Mouse (Mus musculus): Measurements from ENCODE around the gene Arhgap17.

The Arhgap17 gene

GRCm38 (mm10) chr7:123344079-123344780 is 25.5 kb downstream of the Arhgap17 start:
- DNase-seq (ENCODE audit: low spot score in 2 of 2): no peak

DNA sequence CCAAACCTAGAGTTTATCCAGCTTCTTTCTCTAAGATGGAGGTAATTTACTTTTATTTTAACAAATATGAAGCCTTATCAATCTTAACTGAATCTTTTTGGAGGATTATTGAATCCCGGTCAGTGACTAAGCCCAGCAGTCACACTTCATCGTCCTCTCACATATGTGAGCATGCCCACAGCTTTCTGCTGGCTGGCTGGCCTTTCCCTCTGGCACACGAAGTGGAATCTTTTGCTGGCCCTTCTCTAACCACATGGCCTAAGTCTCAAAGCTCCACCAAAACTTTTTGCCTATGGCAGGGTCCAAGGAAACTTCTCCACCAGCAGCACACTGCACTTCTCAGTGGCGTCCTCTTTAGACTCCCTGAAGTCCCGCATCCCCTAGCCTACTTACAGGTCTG is 27.8 kb downstream of the Arhgap17 start:
- peak in 1 of 2 experiments; percentile 36 for DNase-seq (ENCODE audit: low spot score in 2 of 2)

DNA sequence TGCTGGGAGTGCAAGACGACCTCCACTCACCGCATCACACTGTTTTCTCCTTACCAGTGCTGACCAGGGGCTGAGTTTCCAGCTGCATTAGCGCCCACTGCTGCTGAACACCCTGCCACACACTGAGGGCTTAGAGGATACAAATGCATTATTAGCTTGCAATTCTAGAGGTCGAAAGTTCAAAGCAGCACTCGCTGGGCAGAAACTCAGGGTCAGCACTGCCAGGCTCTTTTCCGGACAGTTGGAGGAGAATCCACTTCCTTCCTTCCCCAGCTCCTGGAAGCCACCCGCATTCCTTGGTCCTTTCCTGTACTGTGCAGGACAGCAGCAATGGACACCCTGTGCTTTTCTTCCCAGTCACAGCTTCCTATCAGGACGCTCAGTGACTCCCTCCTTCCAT is 31.4 kb downstream of the Arhgap17 start:
- no peak for DNase-seq (ENCODE audit: low spot score in 2 of 2)

DNA sequence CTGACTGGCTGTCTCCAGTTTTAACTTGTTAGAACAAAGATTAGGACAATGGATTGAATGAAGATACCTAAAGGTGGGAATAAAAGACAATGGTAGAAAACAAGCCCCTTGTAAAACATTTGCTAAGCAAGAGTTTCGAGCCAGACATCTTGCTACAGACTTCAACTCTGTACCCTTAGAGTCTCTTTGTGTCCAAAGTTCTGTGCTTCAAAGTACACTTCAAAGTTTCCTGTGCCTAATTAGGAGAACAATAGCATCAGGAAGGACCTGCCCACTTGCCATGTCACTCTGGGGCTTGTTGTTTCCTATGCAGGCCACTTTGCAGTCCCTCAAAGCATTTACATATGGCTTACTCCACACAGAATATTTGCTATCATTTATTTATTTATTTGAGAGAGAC is 33.4 kb downstream of the Arhgap17 start:
- DNase-seq (ENCODE audit: low spot score in 2 of 2): peak; percentile 53 to 61

- no peak for DNase-seq (ENCODE audit: low spot score in 2 of 2)
Observed at GRCm38 (mm10) chr7:123330506-123330905, 39.2 kb downstream of the Arhgap17 start.

- no peak for DNase-seq (ENCODE audit: low spot score in 2 of 2)
Observed at GRCm38 (mm10) chr7:123327909-123328308, 41.8 kb downstream of the Arhgap17 start.

GRCm38 (mm10) chr7:123326901-123327300 is 42.8 kb downstream of the Arhgap17 start:
- DNase-seq (ENCODE audit: low spot score in 2 of 2): no peak

DNA sequence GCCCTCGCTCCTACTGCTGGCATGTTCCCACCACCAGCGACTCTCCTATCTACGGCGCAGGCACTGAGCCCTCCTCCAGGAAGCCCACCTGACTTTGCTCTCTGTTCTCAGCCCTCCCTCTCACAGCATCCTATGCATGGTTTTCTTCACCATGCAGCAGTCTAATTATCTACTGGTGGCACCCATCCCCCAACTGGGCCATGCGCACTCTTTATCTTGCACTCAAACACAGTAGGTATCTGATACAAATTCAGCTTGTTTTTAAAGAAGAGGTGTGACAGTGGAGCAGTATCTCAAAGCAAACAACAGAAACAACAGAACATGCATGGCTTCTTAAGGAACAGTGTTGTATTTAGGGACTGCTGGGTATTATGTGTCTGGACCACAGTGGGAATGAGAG is 43.7 kb downstream of the Arhgap17 start:
- no peak for DNase-seq (ENCODE audit: low spot score in 2 of 2)

GRCm38 (mm10) chr7:123324105-123324504 is 45.6 kb downstream of the Arhgap17 start:
- DNase-seq (ENCODE audit: low spot score in 2 of 2): no peak

DNA sequence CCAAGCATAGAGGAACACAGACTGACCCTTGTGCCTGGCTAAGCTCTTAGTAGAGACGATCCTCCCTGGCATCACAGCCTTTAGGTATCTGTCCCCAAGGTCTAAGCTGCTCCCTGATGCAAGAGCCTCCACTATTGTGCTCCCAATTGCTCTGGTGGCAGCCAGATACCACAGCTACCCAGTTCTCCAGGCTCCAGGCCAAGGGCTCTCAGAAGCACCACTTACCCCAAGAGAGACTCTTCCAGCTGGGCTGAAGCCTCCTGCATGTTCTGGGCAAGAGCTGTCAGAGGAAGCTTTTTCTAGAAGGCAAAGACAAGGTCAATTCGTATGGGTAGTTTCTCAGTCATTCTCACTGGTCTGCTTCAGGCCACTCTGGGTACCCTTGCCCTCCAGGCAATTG is 46.3 kb downstream of the Arhgap17 start:
- DNase-seq (ENCODE audit: low spot score in 2 of 2): peak; percentile 52 to 68

DNA sequence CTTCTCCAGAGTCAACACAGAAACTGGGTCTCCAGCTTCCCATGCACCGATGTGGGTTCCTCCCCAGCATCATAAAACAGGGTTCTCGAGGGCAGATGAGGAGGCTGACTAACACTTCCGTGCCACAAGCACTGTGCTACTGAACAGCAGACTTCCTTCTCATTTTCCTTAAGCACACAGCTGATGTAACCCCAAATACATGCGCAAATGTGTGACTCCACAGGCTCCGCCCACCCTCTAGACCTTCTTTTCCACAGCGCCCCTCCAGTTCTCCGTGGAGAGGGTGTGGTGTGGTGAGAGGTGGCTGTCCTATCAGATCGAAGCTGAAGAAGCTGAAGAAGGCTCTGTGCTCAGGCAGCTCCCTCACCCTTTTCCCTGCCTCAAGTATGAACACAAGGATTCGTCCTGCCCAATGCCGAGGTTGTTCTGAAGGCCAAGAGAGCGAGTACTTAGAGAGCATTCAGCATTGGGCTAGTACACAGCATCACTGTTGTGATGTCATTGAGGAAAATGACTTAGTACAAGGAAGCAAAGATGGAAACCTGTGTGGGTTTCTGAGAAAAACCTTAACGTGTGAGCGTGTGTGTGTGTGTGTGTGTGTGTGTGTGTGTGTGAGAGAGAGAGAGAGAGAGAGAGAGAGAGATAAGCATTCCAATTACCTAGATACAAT is 47.1 kb downstream of the Arhgap17 start:
- no peak for DNase-seq (ENCODE audit: low spot score in 2 of 2)

DNA sequence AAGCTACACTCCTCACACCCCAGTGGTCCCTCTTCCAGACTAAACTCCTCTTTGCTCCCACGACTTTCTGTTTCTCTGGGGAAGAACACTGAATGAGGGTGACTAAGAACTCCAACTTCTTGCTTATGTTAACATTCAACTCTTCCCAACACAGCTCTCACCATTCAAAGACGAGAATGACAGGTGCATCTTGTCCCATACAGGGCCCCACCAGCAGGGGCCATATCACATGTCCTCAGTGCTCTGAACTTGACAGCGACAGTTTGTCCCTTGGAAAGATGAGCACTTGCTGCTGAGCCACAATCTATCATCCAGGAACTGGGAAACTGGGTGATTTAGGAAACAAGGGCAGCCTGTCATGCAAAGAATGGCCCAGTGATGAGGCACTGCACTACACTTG is 57.0 kb downstream of the Arhgap17 start:
- DNase-seq (ENCODE audit: low spot score in 2 of 2): no peak

- no peak for DNase-seq (ENCODE audit: low spot score in 2 of 2)
Observed at GRCm38 (mm10) chr7:123311836-123312235, 57.9 kb downstream of the Arhgap17 start.

GRCm38 (mm10) chr7:123307887-123308558 is 61.7 kb downstream of the Arhgap17 start:
- DNase-seq (ENCODE audit: low spot score in 2 of 2): no peak

DNA sequence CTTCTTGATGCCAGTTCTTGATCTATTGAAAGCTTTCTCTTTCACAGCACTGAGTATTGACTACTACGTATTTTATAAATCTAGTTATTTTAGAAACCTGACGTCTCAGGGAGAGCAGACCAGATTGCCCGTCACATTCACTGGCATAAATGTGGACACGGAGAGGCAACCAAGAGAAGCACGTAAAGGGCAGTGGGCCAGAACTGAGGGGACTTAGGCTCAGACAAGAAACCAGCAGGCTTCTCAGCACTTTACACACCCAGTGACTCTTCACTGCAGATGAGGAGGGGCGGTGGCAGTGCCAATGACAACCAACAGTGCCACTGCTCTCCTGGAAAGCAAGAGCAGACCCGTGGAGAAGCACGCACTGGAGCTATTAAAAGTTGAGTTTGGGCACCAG is 62.5 kb downstream of the Arhgap17 start:
- DNase-seq (ENCODE audit: low spot score in 2 of 2): no peak

- no peak for DNase-seq (ENCODE audit: low spot score in 2 of 2)
Observed at GRCm38 (mm10) chr7:123305397-123305796, 64.3 kb downstream of the Arhgap17 start.

GRCm38 (mm10) chr7:123300258-123300657 is 69.5 kb downstream of the Arhgap17 start:
- DNase-seq (ENCODE audit: low spot score in 2 of 2): no peak

GRCm38 (mm10) chr7:123298225-123298624 is 71.5 kb downstream of the Arhgap17 start:
- peak; percentile 22 to 59 for DNase-seq (ENCODE audit: low spot score in 2 of 2)

DNA sequence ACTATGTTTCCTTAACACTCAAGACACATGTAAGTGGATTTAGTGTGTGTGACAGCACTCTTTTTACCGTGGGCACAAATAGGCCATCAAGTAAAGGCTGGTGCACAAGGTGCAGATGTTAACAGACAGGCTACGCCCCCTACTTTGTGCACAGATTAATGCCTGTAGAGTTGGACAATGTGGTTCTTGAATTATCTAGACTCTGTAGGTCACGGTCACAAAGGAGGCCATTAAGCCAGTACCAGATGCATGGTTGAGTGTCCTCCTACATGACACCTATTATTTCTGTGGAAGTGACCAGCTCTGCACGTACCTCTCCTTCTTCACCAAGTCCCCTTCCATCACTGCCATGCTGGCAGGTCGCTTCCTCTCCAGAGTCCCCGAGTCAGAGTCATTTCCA is 73.6 kb downstream of the Arhgap17 start:
- DNase-seq (ENCODE audit: low spot score in 2 of 2): no peak

GRCm38 (mm10) chr7:123295423-123295822 is 74.3 kb downstream of the Arhgap17 start:
- DNase-seq (ENCODE audit: low spot score in 2 of 2): no peak

GRCm38 (mm10) chr7:123293898-123294297 is 75.8 kb downstream of the Arhgap17 start:
- no peak for DNase-seq (ENCODE audit: low spot score in 2 of 2)

- no peak for DNase-seq (ENCODE audit: low spot score in 2 of 2)
Observed at GRCm38 (mm10) chr7:123291942-123292341, 77.8 kb downstream of the Arhgap17 start.

DNA sequence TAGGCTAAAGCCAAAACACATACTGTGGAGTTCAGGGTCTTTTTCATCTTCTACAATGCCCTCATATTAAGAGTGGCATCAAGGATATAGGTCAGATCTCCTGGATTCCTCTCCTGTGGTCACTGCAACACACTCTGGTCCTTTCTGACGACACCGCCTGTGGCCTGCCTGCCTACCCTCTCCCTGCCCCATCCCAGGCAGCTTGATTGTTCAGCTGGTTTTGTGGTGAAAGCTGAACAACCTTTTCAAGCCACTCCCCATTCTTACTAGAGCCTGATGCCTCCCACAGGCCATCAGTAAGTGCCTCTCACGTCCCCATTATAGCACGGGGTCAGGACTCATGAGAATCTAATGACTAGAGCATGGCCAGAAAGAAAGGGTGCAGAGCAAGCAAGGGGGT is 80.5 kb downstream of the Arhgap17 start:
- DNase-seq (ENCODE audit: low spot score in 2 of 2): no peak

Data from heart, adult 9 months (tissue).